Mouse (Mus musculus): ENCODE data around the gene Poc1b. TPM values are rescaled to one million over a fixed set of nuclear protein-coding genes. Genes with fewer than 3 reads are reported as not detected.

The Poc1b gene
- polyA plus RNA-seq, 1 experiment from 2014 or later, result 20.6 TPM

GRCm38 (mm10) chr10:99179566-99179965 is 72.7 kb downstream of the Poc1b start:
- Histone ChIP-seq H3K9me3 (ENCODE audit: low read length) (no peaks in the 10 kb centered on the region), H3K27me3 (ENCODE audit: insufficient read depth, low read length) (no peaks in the 10 kb centered on the region), H3K4me3 (ENCODE audit: low read length) (no peak overlapping the region), H3K36me3 (ENCODE audit: insufficient read depth, low read length) (0 out of 2 replicates have a peak, but pooled peaks cover 3% of the 10 kb centered on the region), H3K9ac (replicated peaks; ENCODE audit: low read length) (no peak overlapping the region), H3K27ac (ENCODE audit: low read length) (no peak overlapping the region), H3K4me1 (ENCODE audit: insufficient read depth, low read length) (no peaks in the 10 kb centered on the region), H3K4me2 (replicated peaks; ENCODE audit: low read depth, low read length) (no peak overlapping the region)
- no peak for ATAC-seq (ENCODE audit: low FRiP score, low TSS enrichment)
- 88% methylated on average over 4 of the region's 4 CpGs for WGBS

- ATAC-seq (ENCODE audit: low FRiP score, low TSS enrichment), result no peak
- H3K4me2 ChIP-seq (replicated peaks; ENCODE audit: low read depth, low read length), result no peak overlapping the region
- no peak overlapping the region for H3K4me3 ChIP-seq (ENCODE audit: low read length)
- no peaks in the 10 kb centered on the region for H3K27me3 ChIP-seq (ENCODE audit: insufficient read depth, low read length)
- H3K4me1 ChIP-seq (ENCODE audit: insufficient read depth, low read length), result no peaks in the 10 kb centered on the region
- H3K9ac ChIP-seq (replicated peaks; ENCODE audit: low read length), result no peak overlapping the region
- no peak overlapping the region for H3K27ac ChIP-seq (ENCODE audit: low read length)
- WGBS, result 89% methylated on average over 8 of the region's 8 CpGs
- no peaks in the 10 kb centered on the region for H3K9me3 ChIP-seq (ENCODE audit: low read length)
- 0 out of 2 replicates have a peak, but pooled peaks cover 3% of the 10 kb centered on the region for H3K36me3 ChIP-seq (ENCODE audit: insufficient read depth, low read length)
Observed at GRCm38 (mm10) chr10:99181497-99181896, 74.7 kb downstream of the Poc1b start.

- ATAC-seq (ENCODE audit: low FRiP score, low TSS enrichment), result no peak
- Histone ChIP-seq H3K27ac (ENCODE audit: low read length) (no peak overlapping the region), H3K4me2 (replicated peaks; ENCODE audit: low read depth, low read length) (no peak overlapping the region), H3K9me3 (ENCODE audit: low read length) (no peaks in the 10 kb centered on the region), H3K9ac (replicated peaks; ENCODE audit: low read length) (no peak overlapping the region), H3K4me3 (ENCODE audit: low read length) (no peak overlapping the region), H3K27me3 (ENCODE audit: insufficient read depth, low read length) (no peaks in the 10 kb centered on the region), H3K36me3 (ENCODE audit: insufficient read depth, low read length) (0 out of 2 replicates have a peak, but pooled peaks cover 3% of the 10 kb centered on the region), H3K4me1 (ENCODE audit: insufficient read depth, low read length) (no peaks in the 10 kb centered on the region)
- 76% methylated on average over 5 of the region's 5 CpGs for WGBS
Observed at GRCm38 (mm10) chr10:99182107-99182506, 75.3 kb downstream of the Poc1b start.

GRCm38 (mm10) chr10:99188175-99188574 is 81.3 kb downstream of the Poc1b start:
- Histone ChIP-seq H3K9ac (replicated peaks; ENCODE audit: low read length) (no peak overlapping the region), H3K27me3 (ENCODE audit: insufficient read depth, low read length) (no peaks in the 10 kb centered on the region), H3K27ac (ENCODE audit: low read length) (no peak overlapping the region), H3K4me1 (ENCODE audit: insufficient read depth, low read length) (no peaks in the 10 kb centered on the region), H3K9me3 (ENCODE audit: low read length) (no peaks in the 10 kb centered on the region), H3K4me3 (ENCODE audit: low read length) (no peak overlapping the region), H3K36me3 (ENCODE audit: insufficient read depth, low read length) (no peaks in the 10 kb centered on the region), H3K4me2 (replicated peaks; ENCODE audit: low read depth, low read length) (no peak overlapping the region)
- no peak for ATAC-seq (ENCODE audit: low FRiP score, low TSS enrichment)
- 91% methylated on average over 1 of the region's 1 CpGs for WGBS

- Histone ChIP-seq H3K4me3 (ENCODE audit: low read length) (no peak overlapping the region), H3K4me2 (replicated peaks; ENCODE audit: low read depth, low read length) (no peak overlapping the region), H3K27me3 (ENCODE audit: insufficient read depth, low read length) (no peaks in the 10 kb centered on the region), H3K9me3 (ENCODE audit: low read length) (no peaks in the 10 kb centered on the region), H3K27ac (ENCODE audit: low read length) (no peak overlapping the region), H3K9ac (replicated peaks; ENCODE audit: low read length) (no peak overlapping the region), H3K4me1 (ENCODE audit: insufficient read depth, low read length) (0 out of 2 replicates have a peak, but pooled peaks cover 4% of the 10 kb centered on the region), H3K36me3 (ENCODE audit: insufficient read depth, low read length) (no peaks in the 10 kb centered on the region)
- 82% methylated on average over 21 of the region's 21 CpGs for WGBS
- no peak for ATAC-seq (ENCODE audit: low FRiP score, low TSS enrichment)
Observed at GRCm38 (mm10) chr10:99188656-99189603, 82.1 kb downstream of the Poc1b start.

- H3K4me1 ChIP-seq (ENCODE audit: insufficient read depth, low read length), result 0 out of 2 replicates have a peak, but pooled peaks cover 4% of the 10 kb centered on the region
- no peaks in the 10 kb centered on the region for H3K27me3 ChIP-seq (ENCODE audit: insufficient read depth, low read length)
- WGBS, result 54% methylated on average over 3 of the region's 3 CpGs
- H3K9me3 ChIP-seq (ENCODE audit: low read length), result no peaks in the 10 kb centered on the region
- ATAC-seq (ENCODE audit: low FRiP score, low TSS enrichment), result peak; percentile 31; the same call in 1 of the 2 replicates
- H3K4me2 ChIP-seq (replicated peaks; ENCODE audit: low read depth, low read length), result no peak overlapping the region
- no peak overlapping the region for H3K4me3 ChIP-seq (ENCODE audit: low read length)
- no peaks in the 10 kb centered on the region for H3K36me3 ChIP-seq (ENCODE audit: insufficient read depth, low read length)
- no peak overlapping the region for H3K27ac ChIP-seq (ENCODE audit: low read length)
- no peak overlapping the region for H3K9ac ChIP-seq (replicated peaks; ENCODE audit: low read length)
Observed at GRCm38 (mm10) chr10:99190798-99191197, 84.0 kb downstream of the Poc1b start.

- Histone ChIP-seq H3K4me3 (ENCODE audit: low read length) (no peak overlapping the region), H3K27me3 (ENCODE audit: insufficient read depth, low read length) (no peaks in the 10 kb centered on the region), H3K36me3 (ENCODE audit: insufficient read depth, low read length) (peaks cover 4% of the 10 kb centered on the region; the same call in 1 of the 2 replicates), H3K4me1 (ENCODE audit: insufficient read depth, low read length) (0 out of 2 replicates have a peak, but pooled peaks cover 4% of the 10 kb centered on the region), H3K9me3 (ENCODE audit: low read length) (no peaks in the 10 kb centered on the region), H3K27ac (ENCODE audit: low read length) (no peak overlapping the region), H3K4me2 (replicated peaks; ENCODE audit: low read depth, low read length) (no peak overlapping the region), H3K9ac (replicated peaks; ENCODE audit: low read length) (no peak overlapping the region)
- 76% methylated on average over 2 of the region's 2 CpGs for WGBS
- no peak for ATAC-seq (ENCODE audit: low FRiP score, low TSS enrichment)
Observed at GRCm38 (mm10) chr10:99194451-99195055, 87.7 kb downstream of the Poc1b start.

GRCm38 (mm10) chr10:99196556-99196955 is 89.7 kb downstream of the Poc1b start:
- H3K27me3 ChIP-seq (ENCODE audit: insufficient read depth, low read length), result no peaks in the 10 kb centered on the region
- no peak overlapping the region for H3K4me3 ChIP-seq (ENCODE audit: low read length)
- H3K9ac ChIP-seq (replicated peaks; ENCODE audit: low read length), result no peak overlapping the region
- H3K4me2 ChIP-seq (replicated peaks; ENCODE audit: low read depth, low read length), result no peak overlapping the region
- peaks cover 4% of the 10 kb centered on the region; the same call in 1 of the 2 replicates for H3K36me3 ChIP-seq (ENCODE audit: insufficient read depth, low read length)
- ATAC-seq (ENCODE audit: low FRiP score, low TSS enrichment), result no peak
- peaks cover 11% of the 10 kb centered on the region; the same call in 1 of the 2 replicates for H3K4me1 ChIP-seq (ENCODE audit: insufficient read depth, low read length)
- no peaks in the 10 kb centered on the region for H3K9me3 ChIP-seq (ENCODE audit: low read length)
- 50% methylated on average over 13 of the region's 13 CpGs for WGBS
- H3K27ac ChIP-seq (ENCODE audit: low read length), result no peak overlapping the region

- Histone ChIP-seq H3K36me3 (ENCODE audit: insufficient read depth, low read length) (peaks cover 4% of the 10 kb centered on the region; the same call in 1 of the 2 replicates), H3K4me3 (ENCODE audit: low read length) (no peak overlapping the region), H3K9me3 (ENCODE audit: low read length) (no peaks in the 10 kb centered on the region), H3K4me2 (replicated peaks; ENCODE audit: low read depth, low read length) (no peak overlapping the region), H3K9ac (replicated peaks; ENCODE audit: low read length) (no peak overlapping the region), H3K4me1 (ENCODE audit: insufficient read depth, low read length) (peaks cover 16% of the 10 kb centered on the region), H3K27me3 (ENCODE audit: insufficient read depth, low read length) (no peaks in the 10 kb centered on the region), H3K27ac (ENCODE audit: low read length) (no peak overlapping the region)
- no peak for ATAC-seq (ENCODE audit: low FRiP score, low TSS enrichment)
- 68% methylated on average over 8 of the region's 8 CpGs for WGBS
Observed at GRCm38 (mm10) chr10:99197125-99197524, 90.3 kb downstream of the Poc1b start.

Data from kidney, embryonic 16.5 days (tissue).